Mouse (Mus musculus): ENCODE results near the gene Neu1.
A peak's percentile ranks its signal among the peaks of the same experiment; 100 is the strongest.
"Not testable (repeated sequence)": the region's sequence is repeated elsewhere in the genome, so short reads cannot be mapped to it uniquely, and the experiment has no call there.

Gene Neu1

DNA sequence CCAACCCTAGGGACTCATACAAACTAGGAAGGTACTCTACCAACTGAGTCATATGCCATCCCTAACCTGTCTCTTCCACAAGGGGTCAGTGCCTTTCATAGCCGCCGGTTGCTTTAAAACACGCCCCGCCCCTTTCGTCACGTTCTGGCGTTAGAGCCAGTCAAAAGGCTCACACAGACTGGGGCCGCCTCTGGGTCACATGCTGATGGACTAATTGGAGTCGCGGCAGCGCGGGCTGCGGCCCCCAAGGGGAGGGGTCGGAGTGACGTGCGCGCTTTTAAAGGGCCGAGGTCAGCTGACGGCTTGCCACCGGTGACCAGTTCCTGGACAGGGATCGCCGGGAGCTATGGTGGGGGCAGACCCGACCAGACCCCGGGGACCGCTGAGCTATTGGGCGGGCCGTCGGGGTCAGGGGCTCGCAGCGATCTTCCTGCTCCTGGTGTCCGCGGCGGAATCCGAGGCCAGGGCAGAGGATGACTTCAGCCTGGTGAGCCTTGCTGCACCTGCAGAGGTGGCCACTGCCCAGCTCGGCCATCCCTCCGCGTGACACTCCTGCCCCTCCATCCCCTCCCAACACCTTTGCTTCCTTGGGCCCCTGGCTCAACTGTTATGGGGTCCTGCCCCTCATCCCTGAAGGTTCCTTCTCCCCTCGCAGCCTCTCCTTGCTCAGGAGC lies at the start of gene Neu1:
Neu1 (plus strand) TSS at position 193 of the 674 bp plus-strand sequence.
- peak; percentile 97 for DNase-seq (ENCODE audit: low spot score)

DNA sequence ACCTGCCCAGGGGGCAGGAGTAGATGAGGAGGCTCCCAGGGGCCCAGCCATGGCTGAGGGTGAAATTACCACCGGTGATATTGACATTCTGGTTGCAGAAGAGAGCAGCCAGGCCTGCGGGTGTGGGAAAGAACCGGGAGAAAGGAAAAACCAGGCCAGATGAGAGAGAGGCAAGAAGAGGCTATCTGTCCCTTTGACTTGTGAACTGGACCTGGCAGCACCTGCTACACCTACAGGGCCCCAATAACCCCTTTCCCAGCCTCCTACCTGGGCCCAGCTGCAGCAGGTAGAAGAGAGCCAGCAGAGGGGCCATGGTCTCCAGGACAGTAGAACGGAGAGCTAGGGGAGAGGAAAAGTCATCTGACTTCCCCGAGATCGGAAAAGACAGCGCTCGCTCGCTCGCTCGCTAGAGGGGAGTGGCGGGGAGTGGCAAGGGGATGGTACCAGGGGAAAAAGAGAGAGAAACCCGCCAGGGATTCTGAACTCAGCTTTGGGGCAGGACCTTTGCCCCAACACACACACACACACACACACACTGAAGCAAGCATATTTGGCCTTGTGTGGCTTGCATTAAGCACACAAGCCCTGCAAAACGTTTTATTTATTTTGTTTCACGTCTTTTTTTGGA lies 49.3 kb upstream of the Neu1 start, which contains the start of gene Gm20547:
Gm20547 (minus strand) TSS at position 360 of the 628 bp plus-strand sequence.
- no peak for DNase-seq (ENCODE audit: low spot score)

DNA sequence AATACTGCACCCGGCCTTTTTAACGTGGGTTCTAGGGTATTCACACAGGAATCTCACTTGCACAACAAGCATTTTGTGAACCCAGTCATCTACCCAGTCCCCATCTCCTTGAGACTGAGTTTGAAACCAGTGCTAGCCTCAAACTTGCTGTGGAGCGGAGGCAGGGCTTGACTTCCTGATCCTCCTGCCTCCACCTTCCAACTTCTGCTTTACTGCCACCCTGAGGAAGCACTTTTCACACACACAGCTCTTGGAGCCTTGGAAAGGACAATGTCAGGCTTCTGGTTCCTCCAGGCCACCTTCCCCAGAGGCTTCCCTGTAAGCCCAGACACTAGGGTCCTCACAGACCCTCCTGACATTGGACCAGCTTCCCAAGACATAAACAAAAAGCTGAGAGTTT lies 47.7 kb upstream of the Neu1 start:
- no peak for DNase-seq (ENCODE audit: low spot score)

DNA sequence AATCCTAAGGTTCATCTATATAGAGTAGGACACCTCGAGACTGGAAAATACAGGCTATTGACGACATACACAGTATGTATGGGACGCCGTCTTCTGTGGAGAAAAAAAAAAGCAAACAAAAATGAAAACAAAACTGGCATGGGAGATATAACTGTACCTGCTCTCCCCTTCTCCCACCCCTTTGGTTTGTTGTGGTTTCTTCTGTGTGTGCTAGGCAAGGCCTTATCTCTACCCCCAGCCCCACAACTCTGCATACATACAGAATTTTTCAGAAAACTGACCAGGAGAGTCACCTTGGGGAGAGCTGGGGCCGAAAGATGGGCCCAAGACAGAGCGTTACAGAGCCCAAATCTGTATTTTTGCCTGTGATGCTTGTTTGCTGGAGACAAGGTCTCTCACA lies 46.3 kb upstream of the Neu1 start:
- no peak for DNase-seq (ENCODE audit: low spot score)

DNA sequence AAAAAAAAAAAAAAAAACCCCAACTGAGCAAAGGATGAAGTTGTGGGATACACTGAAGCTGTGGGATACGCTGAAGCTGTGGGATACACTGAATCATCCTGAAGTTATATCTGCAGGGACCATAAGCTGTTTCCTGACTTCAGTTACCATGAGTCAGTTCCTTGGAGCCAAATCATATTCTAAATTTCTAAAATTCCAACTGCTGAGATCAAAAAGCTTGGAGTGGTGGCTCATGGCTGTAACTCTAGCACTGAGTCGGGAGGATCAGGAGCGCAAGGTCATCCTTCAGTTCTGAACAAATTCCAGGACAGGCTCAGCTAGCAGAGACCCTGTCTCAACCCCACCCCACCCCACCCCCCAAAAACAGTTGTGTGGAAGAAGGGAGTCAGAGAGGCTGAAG lies 45.4 kb upstream of the Neu1 start:
- no peak for DNase-seq (ENCODE audit: low spot score)

DNA sequence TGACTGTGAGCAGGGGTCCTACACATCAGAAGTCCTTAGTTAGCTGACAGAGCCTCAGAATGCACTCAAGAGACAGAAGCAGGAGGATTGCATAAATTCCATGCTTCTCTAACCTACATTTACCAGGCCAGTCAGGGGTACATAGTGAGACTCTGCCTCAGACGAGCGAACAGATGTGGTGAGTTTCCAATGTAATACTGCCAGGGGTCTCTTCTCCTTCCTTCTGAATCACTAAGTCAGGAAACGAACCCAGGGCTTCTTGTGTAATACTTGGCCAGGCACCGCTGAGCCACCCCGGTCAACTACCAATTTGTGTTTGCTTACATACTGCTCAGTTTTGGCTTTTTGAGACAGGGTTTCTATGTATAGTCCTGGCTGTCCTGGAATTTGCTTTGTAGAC lies 43.1 kb upstream of the Neu1 start:
- DNase-seq (ENCODE audit: low spot score): no peak

DNA sequence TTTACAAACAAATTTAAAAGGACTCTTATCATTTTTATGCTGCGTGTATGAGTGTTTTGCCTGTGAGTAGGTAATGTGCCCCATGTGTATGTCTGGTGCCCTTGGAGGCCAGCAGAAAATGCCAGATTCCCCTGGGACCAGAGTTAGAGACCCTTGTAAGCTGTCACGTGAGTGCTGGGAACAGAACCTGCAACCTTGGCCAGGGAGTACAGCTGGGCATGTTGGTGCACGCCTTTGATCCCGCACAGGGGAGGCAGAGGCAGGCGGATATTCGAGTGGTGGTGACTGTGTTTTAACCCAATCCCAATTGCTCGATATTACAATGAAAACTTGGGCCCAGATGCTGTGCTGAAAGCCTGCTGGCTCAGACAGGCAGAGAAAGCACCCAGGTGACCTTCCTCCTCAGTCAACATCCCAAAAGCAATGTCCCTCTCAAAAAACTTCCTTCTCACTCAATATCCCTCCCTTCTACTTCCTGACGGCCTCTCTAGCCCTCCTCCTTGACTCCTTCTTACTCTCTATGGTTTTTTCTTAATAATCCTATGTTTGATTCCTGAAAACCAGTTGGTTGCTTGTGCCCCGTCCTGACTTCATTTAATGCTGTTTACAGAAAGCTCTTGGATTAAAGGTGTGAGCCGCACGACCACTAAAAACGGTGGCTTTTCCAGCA lies 40.8 kb upstream of the Neu1 start:
- DNase-seq (ENCODE audit: low spot score): no peak

DNA sequence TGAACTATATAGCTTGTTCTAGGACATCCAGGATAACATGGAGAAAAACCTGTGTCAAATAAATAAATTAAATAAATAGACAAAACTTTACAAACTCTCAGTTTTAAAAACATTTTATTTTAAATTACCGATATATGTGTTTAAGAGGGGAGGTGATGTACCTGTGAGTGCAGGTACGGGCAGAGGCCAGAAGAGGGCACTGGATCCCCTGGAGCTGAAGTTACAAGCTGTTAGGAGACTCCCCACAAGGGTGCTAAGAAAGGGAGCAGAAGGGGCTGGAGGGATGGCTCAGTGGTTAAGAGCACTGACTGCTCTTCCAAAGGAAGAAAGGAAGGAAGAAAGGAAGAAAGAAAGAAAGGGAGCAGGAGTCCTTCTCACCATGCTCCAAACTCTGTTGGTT lies 39.7 kb upstream of the Neu1 start:
- no peak for DNase-seq (ENCODE audit: low spot score)

DNA sequence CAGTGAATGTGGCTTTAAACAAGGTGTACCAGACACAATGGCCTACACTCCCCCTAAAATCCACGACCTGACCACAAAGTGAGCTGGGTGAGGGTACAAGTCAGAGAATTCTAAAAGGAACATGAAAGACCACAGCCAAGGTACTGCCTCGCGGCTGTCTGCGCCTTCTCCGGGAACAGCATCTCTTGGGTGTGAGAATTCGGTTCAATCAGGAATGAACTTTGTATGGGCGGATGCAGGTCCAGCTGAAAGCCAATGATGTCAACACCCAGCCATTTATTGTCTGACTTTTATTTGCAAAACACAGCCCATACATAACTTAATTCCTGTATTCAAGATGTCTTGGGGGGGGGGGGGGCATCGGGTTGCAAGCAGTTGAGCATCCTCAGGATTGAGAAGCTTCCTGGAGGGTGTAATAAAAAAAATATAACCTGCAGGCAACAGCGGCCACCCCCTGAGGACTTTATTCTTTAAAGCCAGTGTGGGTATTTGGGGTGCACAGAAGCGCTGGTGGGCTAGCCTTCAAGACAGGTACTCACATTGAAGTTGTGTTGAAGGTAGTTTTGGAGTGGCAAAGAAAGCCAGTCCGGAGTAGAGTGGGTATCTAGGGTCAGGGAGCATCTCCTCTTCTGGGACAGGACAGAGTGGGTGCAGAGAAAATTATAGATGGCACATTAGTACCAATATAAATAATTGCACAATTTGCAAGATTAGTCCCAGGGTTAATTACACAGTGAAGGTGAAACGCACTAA lies 37.8 kb upstream of the Neu1 start:
- DNase-seq (ENCODE audit: low spot score): no peak

DNA sequence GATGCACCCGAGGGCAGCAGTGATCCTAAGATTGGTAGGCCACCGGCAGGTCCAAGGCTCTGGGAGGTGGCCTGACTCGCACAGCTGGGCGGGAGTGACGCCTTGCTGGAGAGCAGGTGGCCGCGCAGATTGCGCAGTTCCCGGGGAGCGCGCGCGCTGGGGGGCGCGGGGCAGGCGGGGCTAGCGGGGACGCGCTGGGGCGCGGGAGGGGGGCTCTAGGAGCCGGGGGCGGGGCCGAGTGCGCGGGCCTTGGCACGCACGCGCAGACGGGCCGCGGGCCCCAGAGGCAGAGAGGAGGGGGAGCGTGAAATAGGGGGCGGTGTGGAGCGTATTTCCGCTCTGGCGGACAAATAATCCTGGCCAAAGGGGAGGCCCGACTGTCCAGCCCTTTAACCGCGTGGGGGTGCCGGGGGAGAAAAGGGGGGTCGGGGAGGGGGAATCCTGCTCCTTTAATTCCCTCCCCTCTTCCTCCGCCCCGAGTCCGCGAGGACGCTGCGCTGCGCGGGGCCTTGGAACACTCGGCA lies 36.9 kb upstream of the Neu1 start:
- peak; percentile 94 for DNase-seq (ENCODE audit: low spot score)

DNA sequence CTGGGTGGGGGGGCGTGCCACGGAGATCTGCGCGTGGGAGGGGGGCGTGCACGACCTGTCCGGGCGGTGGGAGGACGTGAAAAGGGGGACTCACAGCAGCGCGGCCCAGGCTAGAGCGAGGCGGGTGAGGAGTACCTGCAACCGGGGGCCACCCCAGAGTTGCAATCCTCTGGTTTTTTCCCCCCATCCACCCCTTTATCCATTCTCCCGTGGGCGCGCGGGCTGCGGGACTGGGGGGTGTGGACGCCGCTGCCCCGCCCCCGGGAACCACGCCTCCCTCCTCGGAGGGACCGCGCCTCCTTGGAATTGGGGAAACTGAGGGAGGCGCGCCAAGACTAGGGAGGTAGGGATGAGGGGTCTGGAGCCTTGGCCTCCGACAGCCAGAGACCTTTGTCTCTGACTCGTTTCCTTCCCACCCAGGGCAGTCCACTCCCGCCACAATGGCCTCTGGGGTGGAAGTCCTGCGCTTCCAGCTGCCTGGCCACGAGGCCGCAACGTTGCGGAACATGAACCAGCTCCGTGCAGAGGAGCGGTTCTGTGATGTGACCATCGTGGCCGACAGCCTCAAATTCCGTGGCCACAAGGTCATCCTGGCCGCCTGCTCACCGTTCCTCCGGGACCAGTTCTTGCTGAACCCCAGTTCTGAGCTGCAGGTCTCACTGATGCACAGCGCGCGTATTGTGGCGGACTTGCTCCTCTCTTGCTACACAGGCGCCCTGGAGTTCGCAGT lies 36.1 kb upstream of the Neu1 start:
- peak; percentile 53 for DNase-seq (ENCODE audit: low spot score)

DNA sequence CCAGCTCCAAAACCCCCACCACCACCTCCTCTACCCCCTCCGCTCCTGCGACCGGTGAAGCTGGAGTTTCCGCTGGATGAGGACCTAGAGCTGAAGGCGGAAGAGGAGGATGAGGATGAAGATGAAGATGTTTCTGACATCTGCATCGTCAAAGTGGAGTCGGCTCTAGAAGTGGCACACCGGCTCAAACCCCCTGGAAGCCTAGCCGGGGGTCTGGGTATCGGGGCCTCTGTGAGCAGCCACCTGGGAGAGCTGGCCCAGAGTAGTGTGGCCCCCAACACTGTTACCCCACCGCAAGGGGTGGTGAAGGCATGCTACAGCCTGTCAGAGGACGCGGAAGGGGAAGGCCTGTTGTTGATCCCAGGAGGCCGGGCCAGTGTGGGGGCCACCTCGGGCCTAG lies 35.3 kb upstream of the Neu1 start:
- DNase-seq (ENCODE audit: low spot score): no peak

DNA sequence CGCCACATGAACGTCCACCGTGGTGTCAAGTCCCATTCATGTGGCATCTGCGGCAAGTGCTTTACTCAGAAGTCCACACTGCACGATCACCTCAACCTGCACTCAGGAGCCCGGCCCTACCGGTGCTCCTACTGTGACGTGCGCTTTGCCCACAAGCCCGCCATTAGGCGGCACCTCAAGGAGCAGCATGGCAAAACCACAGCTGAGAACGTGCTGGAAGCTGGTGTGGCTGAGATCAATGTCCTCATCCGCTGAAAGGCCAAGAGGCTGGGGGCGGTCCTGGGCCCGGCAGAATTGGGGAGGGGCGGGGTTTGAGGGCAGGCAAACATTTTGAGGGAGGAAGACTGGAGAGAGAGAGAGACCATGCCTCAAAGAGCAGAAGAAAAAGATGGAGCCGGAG lies 34.7 kb upstream of the Neu1 start:
- no peak for DNase-seq (ENCODE audit: low spot score)

DNA sequence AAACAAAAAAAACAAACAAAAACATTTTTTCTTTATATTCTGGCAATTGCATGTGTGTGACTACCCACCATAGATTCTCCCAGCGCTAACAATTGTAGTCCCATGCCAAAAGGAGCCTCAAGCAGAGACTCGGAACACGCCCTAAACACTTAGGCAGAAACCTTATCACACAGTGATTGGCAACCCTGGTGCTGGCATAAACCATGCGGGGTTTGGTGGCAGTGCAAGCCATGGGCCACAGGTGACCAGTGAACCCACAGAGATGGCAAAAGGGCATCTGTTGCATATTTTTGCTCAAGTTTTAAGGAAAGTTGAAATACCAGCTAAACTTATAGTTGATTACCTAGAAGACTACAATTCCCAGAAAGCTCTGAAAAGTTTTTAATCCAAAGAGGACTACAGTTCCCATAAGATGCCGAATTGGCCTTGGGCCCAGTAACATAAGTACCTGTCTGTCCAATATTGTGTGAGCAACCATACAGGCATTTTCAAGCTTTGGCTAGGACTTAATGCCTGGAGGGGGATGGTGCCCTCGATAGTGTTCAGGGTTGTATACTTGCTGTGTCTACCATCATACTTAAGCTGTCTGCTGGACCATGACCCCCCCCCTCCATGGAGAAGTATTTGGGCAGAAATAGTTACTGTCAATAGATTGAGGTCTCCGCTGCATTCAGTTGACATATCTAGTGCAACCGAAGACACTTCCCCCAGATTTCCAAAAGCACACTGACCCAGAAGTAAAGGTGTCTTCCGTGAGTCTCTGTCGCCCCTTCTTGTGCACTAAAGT lies 33.5 kb upstream of the Neu1 start:
- DNase-seq (ENCODE audit: low spot score): no peak

DNA sequence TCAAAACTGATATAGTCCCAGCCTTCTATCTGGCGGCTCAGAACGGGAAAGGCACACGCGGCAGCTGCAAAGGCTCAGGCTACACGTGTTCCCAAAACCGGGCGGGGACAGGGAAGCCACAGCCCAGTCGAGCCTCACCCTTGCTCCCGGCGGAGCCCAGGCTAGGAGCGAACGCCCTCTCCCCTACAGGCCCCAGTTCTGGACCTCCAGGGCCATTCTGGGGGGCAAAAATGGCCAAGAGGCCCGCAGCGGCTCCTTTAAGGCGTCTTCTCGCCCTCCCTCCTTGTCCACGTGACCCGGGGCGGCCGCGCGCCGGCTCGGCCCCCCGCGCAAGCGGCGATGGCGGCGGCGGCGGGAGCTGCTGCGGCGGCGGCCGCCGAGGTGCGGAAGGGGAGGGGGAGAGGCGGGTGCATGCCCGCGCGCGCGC lies 32.9 kb upstream of the Neu1 start, which contains the start of the genes C2 and Ehmt2:
C2 (minus strand) TSS at position 106 of the 427 bp plus-strand sequence.
Ehmt2 (plus strand) TSS at position 310 of the 427 bp plus-strand sequence.
- peak; percentile 74 for DNase-seq (ENCODE audit: low spot score)

DNA sequence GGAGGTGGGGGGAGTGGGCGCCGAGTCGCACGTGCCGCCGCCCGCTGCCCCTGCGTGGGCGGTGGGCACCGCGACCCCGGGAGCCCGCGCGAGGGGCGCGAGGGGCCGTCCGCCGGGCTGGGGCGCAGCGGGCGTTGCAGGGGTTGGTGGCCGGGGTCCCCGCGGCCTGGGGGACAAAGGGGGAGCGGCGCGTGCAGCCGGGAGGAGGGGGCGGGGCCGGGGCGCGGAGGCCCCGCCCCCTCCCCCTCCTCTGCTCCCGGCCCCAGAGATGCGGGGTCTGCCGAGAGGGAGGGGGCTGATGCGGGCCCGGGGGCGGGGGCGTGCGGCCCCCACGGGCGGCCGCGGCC lies 32.4 kb upstream of the Neu1 start:
- no peak for DNase-seq (ENCODE audit: low spot score)

DNA sequence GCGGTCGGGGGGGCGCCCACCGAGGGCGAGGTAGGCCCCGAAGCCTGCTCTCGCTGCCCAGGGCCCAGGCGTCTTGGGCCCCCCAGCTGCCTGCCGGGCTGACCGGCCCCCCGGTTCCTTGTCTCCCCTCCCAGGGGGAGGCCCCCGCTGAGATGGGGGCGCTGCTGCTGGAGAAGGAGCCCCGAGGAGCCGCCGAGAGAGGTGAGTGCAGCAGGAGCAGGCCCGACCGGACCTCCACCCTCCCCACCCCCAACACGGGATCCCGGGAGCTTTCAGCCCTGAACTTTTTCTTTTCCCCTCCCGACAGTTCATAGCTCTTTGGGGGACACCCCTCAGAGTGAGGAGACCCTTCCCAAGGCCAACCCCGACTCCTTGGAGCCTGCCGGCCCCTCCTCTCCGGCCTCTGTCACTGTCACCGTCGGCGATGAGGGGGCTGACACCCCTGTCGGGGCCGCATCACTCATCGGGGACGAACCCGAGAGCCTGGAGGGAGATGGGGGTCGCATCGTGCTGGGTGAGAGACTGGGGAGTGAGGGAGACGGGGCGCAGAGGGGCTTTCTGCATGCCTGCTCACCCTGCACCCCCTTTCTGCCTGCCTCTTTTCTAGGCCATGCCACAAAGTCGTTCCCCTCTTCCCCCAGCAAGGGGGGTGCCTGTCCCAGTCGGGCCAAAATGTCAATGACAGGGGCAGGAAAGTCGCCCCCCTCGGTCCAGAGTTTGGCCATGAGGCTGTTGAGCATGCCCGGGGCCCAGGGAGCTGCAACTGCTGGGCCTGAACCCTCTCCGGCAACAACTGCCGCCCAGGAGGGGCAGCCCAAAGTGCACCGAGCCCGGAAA lies 31.8 kb upstream of the Neu1 start:
- DNase-seq (ENCODE audit: low spot score): no peak

DNA sequence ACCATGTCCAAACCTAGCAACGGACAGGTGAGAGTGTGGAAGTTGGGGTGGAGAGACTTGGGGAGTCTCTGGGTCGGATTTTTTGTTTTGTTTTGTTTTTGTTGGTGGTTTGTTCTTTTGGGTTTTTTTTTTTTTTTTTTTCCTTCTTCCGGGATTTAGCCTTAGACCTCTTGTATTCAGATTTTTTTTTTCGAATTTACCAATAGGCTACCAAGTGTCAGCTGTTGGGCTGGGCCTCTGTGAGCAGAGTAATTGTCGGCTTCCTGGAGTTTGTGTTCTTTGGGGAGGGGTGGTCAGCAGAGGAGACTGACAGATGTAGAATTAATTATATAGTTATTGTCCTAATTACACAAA lies 31.2 kb upstream of the Neu1 start:
- no peak for DNase-seq (ENCODE audit: low spot score)

DNA sequence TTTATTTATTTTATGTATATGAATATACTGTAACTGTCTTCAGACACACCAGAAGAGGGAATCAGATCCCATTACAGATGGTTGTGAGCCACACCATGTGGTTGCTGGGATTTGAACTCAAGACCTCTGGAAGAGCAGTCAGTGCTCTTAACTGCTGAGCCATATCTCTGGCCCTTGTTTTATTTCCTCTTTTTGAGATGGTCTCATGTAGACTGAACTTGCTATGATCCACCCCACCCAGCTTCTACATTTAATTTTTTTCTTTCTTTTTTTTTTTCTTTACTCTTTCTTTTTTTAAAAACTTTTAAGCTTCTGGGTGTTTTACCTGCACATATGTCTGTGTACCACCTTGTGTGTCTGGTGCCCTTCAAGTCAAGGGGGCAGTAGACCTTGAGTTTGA lies 30.2 kb upstream of the Neu1 start:
- not testable (repeated sequence) for DNase-seq (ENCODE audit: low spot score)

DNA sequence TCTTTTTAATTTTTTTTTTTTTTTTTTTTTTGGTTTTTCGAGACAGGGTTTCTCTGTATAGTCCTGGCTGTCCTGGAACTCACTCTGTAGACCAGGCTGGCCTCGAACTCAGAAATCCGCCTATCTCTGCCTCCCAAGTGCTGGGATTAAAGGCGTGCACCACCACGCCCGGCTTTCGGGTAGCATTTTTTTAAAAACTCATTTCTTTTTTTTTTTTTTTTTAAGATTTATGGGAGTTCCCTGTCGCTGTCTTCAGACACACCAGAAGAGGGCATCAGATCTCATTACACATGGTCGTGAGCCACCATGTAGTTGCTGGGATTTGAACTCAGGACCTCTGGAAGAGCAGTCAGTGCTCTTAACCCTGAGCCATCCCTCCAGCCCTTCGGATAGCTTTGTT lies 29.1 kb upstream of the Neu1 start:
- not testable (repeated sequence) for DNase-seq (ENCODE audit: low spot score)
